Mouse (Mus musculus): Measurements from ENCODE around the gene Atpaf2. TPM values are rescaled to one million over a fixed set of nuclear protein-coding genes. Genes with fewer than 3 reads are reported as not detected.

Atpaf2 gene
- polyA plus RNA-seq, 1 experiment from 2014 or later: 45.8 TPM

GRCm38 (mm10) chr11:60359936-60360335 is 58.3 kb downstream of the Atpaf2 start:
- Histone ChIP-seq H3K4me3 (ENCODE audit: low read depth, low read length) (no peak overlapping the region), H3K9me3 (ENCODE audit: control insufficient read depth, low read length) (no peaks in the 10 kb centered on the region), H3K4me2 (ENCODE audit: low read depth, low read length) (no peak overlapping the region), H3K9ac (replicated peaks; ENCODE audit: low read depth, low read length) (no peak overlapping the region), H3K27ac (ENCODE audit: low read depth, low read length) (no peak overlapping the region), H3K27me3 (ENCODE audit: control insufficient read depth, insufficient read depth, low read length) (no peaks in the 10 kb centered on the region), H3K36me3 (ENCODE audit: control insufficient read depth, insufficient read depth, low read length) (no peaks in the 10 kb centered on the region), H3K4me1 (ENCODE audit: control insufficient read depth, insufficient read depth, low read length) (no peaks in the 10 kb centered on the region)
- WGBS: 86% methylated on average over 1 of the region's 1 CpGs
- no peak for ATAC-seq (ENCODE audit: low read depth)

DNA sequence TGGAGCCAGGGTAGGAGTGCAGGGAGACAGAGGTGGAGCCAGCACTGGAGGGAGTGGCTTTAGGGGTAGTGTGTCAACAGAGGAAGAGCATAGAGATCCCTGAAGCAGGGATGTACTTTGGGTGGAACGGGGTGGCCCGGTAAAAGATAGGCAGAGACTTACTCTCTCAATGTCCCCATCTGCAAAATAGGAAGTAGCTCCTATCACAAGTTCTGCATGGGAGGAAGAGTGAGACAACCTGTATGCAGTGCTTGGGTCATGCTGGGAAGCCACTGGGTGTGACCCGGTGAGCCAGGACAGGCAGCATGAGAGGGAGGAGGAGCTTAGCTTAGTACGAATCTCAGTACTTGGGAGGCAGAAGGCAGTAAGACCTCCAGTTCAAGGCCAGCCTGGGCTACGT is 59.1 kb downstream of the Atpaf2 start:
- Histone ChIP-seq H3K9ac (replicated peaks; ENCODE audit: low read depth, low read length) (no peak overlapping the region), H3K4me2 (ENCODE audit: low read depth, low read length) (no peak overlapping the region), H3K9me3 (ENCODE audit: control insufficient read depth, low read length) (no peaks in the 10 kb centered on the region), H3K27me3 (ENCODE audit: control insufficient read depth, insufficient read depth, low read length) (no peaks in the 10 kb centered on the region), H3K27ac (ENCODE audit: low read depth, low read length) (no peak overlapping the region), H3K36me3 (ENCODE audit: control insufficient read depth, insufficient read depth, low read length) (no peaks in the 10 kb centered on the region), H3K4me1 (ENCODE audit: control insufficient read depth, insufficient read depth, low read length) (no peaks in the 10 kb centered on the region), H3K4me3 (ENCODE audit: low read depth, low read length) (no peak overlapping the region)
- WGBS: 74% methylated on average over 5 of the region's 5 CpGs
- no peak for ATAC-seq (ENCODE audit: low read depth)

- H3K27me3 ChIP-seq (ENCODE audit: control insufficient read depth, insufficient read depth, low read length): no peaks in the 10 kb centered on the region
- H3K4me1 ChIP-seq (ENCODE audit: control insufficient read depth, insufficient read depth, low read length): 0 out of 2 replicates have a peak, but pooled peaks cover 2% of the 10 kb centered on the region
- 84% methylated on average over 7 of the region's 7 CpGs for WGBS
These were observed 59.7 kb downstream of the Atpaf2 start for GRCm38 (mm10) chr11:60358548-60358947.

GRCm38 (mm10) chr11:60357116-60357515 is 61.1 kb downstream of the Atpaf2 start:
- no peaks in the 10 kb centered on the region for H3K36me3 ChIP-seq (ENCODE audit: control insufficient read depth, insufficient read depth, low read length)
- H3K27ac ChIP-seq (ENCODE audit: low read depth, low read length): no peak overlapping the region
- H3K4me1 ChIP-seq (ENCODE audit: control insufficient read depth, insufficient read depth, low read length): peaks cover 5% of the 10 kb centered on the region
- no peak overlapping the region for H3K9ac ChIP-seq (replicated peaks; ENCODE audit: low read depth, low read length)
- H3K27me3 ChIP-seq (ENCODE audit: control insufficient read depth, insufficient read depth, low read length): no peaks in the 10 kb centered on the region
- no peak overlapping the region for H3K4me3 ChIP-seq (ENCODE audit: low read depth, low read length)
- no peak overlapping the region for H3K4me2 ChIP-seq (ENCODE audit: low read depth, low read length)
- H3K9me3 ChIP-seq (ENCODE audit: control insufficient read depth, low read length): no peaks in the 10 kb centered on the region
- no peak for ATAC-seq (ENCODE audit: low read depth)
- WGBS: 42% methylated on average over 1 of the region's 1 CpGs

More at GRCm38 (mm10) chr11:60358548-60358947, 59.7 kb downstream of the Atpaf2 start:
- no peak overlapping the region for H3K9ac ChIP-seq (replicated peaks; ENCODE audit: low read depth, low read length)
- ATAC-seq (ENCODE audit: low read depth): no peak
- no peaks in the 10 kb centered on the region for H3K36me3 ChIP-seq (ENCODE audit: control insufficient read depth, insufficient read depth, low read length)
- H3K27ac ChIP-seq (ENCODE audit: low read depth, low read length): no peak overlapping the region
- no peak overlapping the region for H3K4me2 ChIP-seq (ENCODE audit: low read depth, low read length)
- no peaks in the 10 kb centered on the region for H3K9me3 ChIP-seq (ENCODE audit: control insufficient read depth, low read length)
- H3K4me3 ChIP-seq (ENCODE audit: low read depth, low read length): no peak overlapping the region

- 95% methylated on average over 2 of the region's 2 CpGs for WGBS
- H3K4me3 ChIP-seq (ENCODE audit: low read depth, low read length): no peak overlapping the region
These were observed 62.3 kb downstream of the Atpaf2 start for GRCm38 (mm10) chr11:60355952-60356351.

DNA sequence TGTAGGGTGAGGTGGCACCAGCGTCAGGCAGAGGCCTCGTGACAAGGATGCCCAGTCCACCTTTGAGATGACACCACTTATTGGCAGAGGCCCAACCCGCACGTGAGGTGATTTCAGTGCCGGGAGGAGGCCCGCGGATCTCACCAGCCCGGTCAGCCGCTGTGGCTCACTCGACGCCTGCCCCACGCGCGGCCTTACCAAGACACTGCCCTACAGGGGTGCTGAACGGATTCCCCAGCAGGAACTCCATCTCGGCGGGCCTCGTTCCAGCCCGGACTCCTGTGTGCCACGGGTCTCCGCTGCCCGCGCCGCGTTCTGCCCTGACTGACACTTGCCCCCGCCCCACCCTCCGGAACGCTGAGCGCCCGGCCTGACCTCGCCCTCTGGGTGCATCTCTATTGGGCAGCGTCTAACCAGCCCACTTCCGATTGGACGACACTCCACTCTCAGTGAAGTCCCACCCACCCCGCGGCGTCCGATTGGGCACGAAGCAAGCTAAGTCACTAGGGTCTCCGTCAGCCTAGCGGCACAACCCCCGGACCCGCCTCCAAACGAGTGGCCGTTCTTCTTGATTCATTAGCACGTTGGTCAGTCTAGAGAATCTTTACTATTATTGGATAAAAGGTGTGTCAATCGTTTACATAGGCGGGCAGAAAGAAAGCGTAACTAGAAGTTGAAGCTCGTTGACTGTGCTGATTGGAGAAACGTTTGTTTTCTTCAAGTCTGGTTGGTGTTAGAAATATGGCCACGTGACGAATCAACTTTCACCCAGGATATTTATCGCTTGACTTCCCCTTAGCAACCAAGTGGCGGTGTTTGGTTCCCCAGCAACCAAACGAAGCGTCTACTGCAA is 65.5 kb downstream of the Atpaf2 start, which contains the start of the genes Tom1l2 and Drc3:
Gene Tom1l2 (minus strand): TSS at position 347 of the 853 bp plus-strand sequence.
Gene Drc3 (plus strand): TSS at position 771 of the 853 bp plus-strand sequence.
- peak; percentile 100 for ATAC-seq (ENCODE audit: low read depth)
- H3K9ac ChIP-seq (replicated peaks; ENCODE audit: low read depth, low read length): peak within 1 kb of the TSS; percentile 77
- H3K4me2 ChIP-seq (ENCODE audit: low read depth, low read length): peak within 1 kb of the TSS; percentile 94
- H3K27ac ChIP-seq (ENCODE audit: low read depth, low read length): peak within 1 kb of the TSS; percentile 80
- H3K4me1 ChIP-seq (ENCODE audit: control insufficient read depth, insufficient read depth, low read length): peaks cover 17% of the 10 kb centered on the region
- H3K9me3 ChIP-seq (ENCODE audit: control insufficient read depth, low read length): no peaks in the 10 kb centered on the region
- under 1% methylated on average over 56 of the region's 57 CpGs for WGBS
- no peaks in the 10 kb centered on the region for H3K36me3 ChIP-seq (ENCODE audit: control insufficient read depth, insufficient read depth, low read length)
- H3K4me3 ChIP-seq (ENCODE audit: low read depth, low read length): peak within 1 kb of the TSS; percentile 71
- no peaks in the 10 kb centered on the region for H3K27me3 ChIP-seq (ENCODE audit: control insufficient read depth, insufficient read depth, low read length)

More at GRCm38 (mm10) chr11:60355952-60356351, 62.3 kb downstream of the Atpaf2 start:
- H3K27ac ChIP-seq (ENCODE audit: low read depth, low read length): no peak overlapping the region
- no peaks in the 10 kb centered on the region for H3K27me3 ChIP-seq (ENCODE audit: control insufficient read depth, insufficient read depth, low read length)
- no peaks in the 10 kb centered on the region for H3K36me3 ChIP-seq (ENCODE audit: control insufficient read depth, insufficient read depth, low read length)
- H3K9ac ChIP-seq (replicated peaks; ENCODE audit: low read depth, low read length): no peak overlapping the region
- H3K4me1 ChIP-seq (ENCODE audit: control insufficient read depth, insufficient read depth, low read length): peaks cover 16% of the 10 kb centered on the region
- ATAC-seq (ENCODE audit: low read depth): no peak
- H3K9me3 ChIP-seq (ENCODE audit: control insufficient read depth, low read length): no peaks in the 10 kb centered on the region
- H3K4me2 ChIP-seq (ENCODE audit: low read depth, low read length): no peak overlapping the region

- Histone ChIP-seq H3K27me3 (ENCODE audit: control insufficient read depth, insufficient read depth, low read length) (no peaks in the 10 kb centered on the region), H3K36me3 (ENCODE audit: control insufficient read depth, insufficient read depth, low read length) (no peaks in the 10 kb centered on the region), H3K4me3 (ENCODE audit: low read depth, low read length) (peak overlapping the region; percentile 71), H3K27ac (ENCODE audit: low read depth, low read length) (peak overlapping the region; percentile 80), H3K9ac (replicated peaks; ENCODE audit: low read depth, low read length) (peak overlapping the region; percentile 77), H3K4me1 (ENCODE audit: control insufficient read depth, insufficient read depth, low read length) (peaks cover 17% of the 10 kb centered on the region), H3K9me3 (ENCODE audit: control insufficient read depth, low read length) (no peaks in the 10 kb centered on the region), H3K4me2 (ENCODE audit: low read depth, low read length) (peak overlapping the region; percentile 94)
- ATAC-seq (ENCODE audit: low read depth): no peak
- WGBS: 23% methylated on average over 11 of the region's 11 CpGs
These were observed 66.3 kb downstream of the Atpaf2 start for GRCm38 (mm10) chr11:60351925-60352371.

DNA sequence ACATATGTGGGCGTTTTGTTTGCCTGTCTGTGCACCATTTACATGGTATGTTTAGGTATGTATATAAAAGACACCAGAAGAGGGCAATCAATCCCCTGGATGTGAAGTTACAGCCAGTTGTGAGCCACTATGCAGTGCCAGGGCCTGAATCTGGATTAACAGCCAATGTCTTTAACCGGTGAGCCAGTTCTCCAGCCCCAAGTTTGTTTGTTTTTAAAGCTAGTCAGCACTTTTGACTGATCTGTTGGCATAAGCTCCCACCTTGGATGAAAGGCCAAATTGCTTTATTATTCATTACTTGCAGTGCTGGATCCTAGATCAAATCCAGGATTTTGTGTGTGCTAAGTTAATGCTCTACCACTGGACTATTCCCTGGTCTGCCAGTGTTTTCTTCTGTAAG is 66.9 kb downstream of the Atpaf2 start:
- Histone ChIP-seq H3K27me3 (ENCODE audit: control insufficient read depth, insufficient read depth, low read length) (no peaks in the 10 kb centered on the region), H3K9me3 (ENCODE audit: control insufficient read depth, low read length) (no peaks in the 10 kb centered on the region), H3K4me3 (ENCODE audit: low read depth, low read length) (peak overlapping the region; percentile 71), H3K27ac (ENCODE audit: low read depth, low read length) (no peak overlapping the region), H3K9ac (replicated peaks; ENCODE audit: low read depth, low read length) (peak overlapping the region; percentile 77; the same call in 1 of the 2 replicates), H3K4me1 (ENCODE audit: control insufficient read depth, insufficient read depth, low read length) (peaks cover 17% of the 10 kb centered on the region), H3K36me3 (ENCODE audit: control insufficient read depth, insufficient read depth, low read length) (no peaks in the 10 kb centered on the region), H3K4me2 (ENCODE audit: low read depth, low read length) (peak overlapping the region; percentile 94)
- whole genome bisulfite sequencing: 51% methylated on average over 2 of the region's 2 CpGs
- ATAC-seq (ENCODE audit: low read depth): no peak

Data from neural tube, embryonic 14.5 days (tissue).